Mouse (Mus musculus) spleen, adult 2 months (tissue): ENCODE data around the gene Lrrk1.

ENCODE experiments used
- CTCF ChIP-seq: fragments of 200-500 bp; IDR thresholded peaks from 2 replicates; pipeline ENCODE4 v1.5.1; 2011; ENCODE audit warnings: mild to moderate bottlenecking, inconsistent platforms; ENCODE audit not compliant: insufficient read depth, insufficient read length, insufficient replicate concordance; ENCODE audit errors: extremely low read depth
- POLR2A ChIP-seq: fragments of 200-500 bp; IDR thresholded peaks from 2 replicates; pipeline ENCODE4 v1.6.1; 2011; ENCODE audit warnings: low read depth, low read length, inconsistent platforms

DNA sequence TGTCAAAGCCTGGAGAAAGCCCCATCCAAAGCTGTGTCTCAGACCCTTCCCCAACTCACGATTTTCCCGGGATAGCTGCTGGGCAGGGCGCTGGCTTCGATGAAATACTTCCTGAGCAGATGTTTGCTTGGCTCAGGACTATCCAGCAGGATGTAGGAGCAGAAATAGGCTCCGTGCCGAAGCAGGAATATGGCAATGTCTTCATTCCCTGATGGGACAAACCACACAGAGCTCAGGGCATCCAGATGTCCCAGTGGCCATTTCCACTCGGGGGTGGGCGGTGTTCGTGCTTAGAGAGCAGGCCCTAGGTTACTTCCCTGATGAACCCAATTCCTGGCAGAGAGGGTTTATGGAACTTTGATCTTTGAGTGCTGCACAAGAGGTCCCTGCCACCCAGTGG lies 57.5 kb downstream of the Lrrk1 start:
- no peak for TF ChIP-seq CTCF
- TF ChIP-seq POLR2A, result no peak
